Mouse (Mus musculus): ENCODE data around the gene Isx. TPM values are rescaled to one million over a fixed set of nuclear protein-coding genes. Genes with fewer than 3 reads are reported as not detected.

Gene Isx
- not detected in 2 replicates for polyA plus RNA-seq (2015; fragmentation: Nextera tagmentation; extraction: Ambion mirVana)

DNA sequence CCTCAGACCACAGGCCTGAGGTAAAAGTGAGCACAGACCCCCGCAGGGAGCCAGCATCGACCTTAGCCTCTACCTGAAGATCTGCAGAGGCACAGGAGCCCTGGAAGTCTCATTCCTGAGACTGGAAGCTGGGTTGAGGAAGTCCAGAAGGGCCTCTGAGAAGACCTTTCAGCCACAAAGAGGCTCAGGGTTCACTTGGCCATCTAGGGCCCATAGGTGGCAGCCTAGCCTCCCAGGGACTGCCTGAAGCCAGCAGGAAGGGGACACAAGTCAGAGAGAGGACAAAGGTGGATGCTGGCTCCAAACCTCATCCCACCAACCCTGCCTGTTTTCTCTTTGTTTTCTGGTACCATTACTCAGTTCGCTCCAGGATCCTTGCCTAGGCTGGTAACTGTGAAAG is at the start of gene Isx:
Isx (plus strand) TSS at position 234 of the 400 bp plus-strand sequence.
- Histone ChIP-seq H3K4me2 (replicated peaks; ENCODE audit: low read depth, low read length) (no peak within 1 kb of the TSS), H3K36me3 (ENCODE audit: insufficient read depth, low read length) (no peaks in the 10 kb centered on the region), H3K9ac (replicated peaks; ENCODE audit: low read length) (no peak within 1 kb of the TSS), H3K4me3 (ENCODE audit: low read length) (no peak within 1 kb of the TSS), H3K27ac (ENCODE audit: low read length) (no peak within 1 kb of the TSS), H3K4me1 (ENCODE audit: insufficient read depth, low read length) (no peaks in the 10 kb centered on the region), H3K9me3 (ENCODE audit: low read length) (no peaks in the 10 kb centered on the region), H3K27me3 (ENCODE audit: insufficient read depth, low read length) (no peaks in the 10 kb centered on the region)
- WGBS = 92% methylated on average over 3 of the region's 3 CpGs
- no peak for ATAC-seq (ENCODE audit: low FRiP score, low TSS enrichment)

- H3K9me3 ChIP-seq (ENCODE audit: low read length) = no peaks in the 10 kb centered on the region
- ATAC-seq (ENCODE audit: low FRiP score, low TSS enrichment) = no peak
- no peaks in the 10 kb centered on the region for H3K36me3 ChIP-seq (ENCODE audit: insufficient read depth, low read length)
- no peak overlapping the region for H3K27ac ChIP-seq (ENCODE audit: low read length)
- no peak overlapping the region for H3K9ac ChIP-seq (replicated peaks; ENCODE audit: low read length)
- H3K4me1 ChIP-seq (ENCODE audit: insufficient read depth, low read length) = peaks cover 3% of the 10 kb centered on the region; the same call in 1 of the 2 replicates
- 56% methylated on average over 3 of the region's 3 CpGs for WGBS
- H3K4me3 ChIP-seq (ENCODE audit: low read length) = no peak overlapping the region
- no peak overlapping the region for H3K4me2 ChIP-seq (replicated peaks; ENCODE audit: low read depth, low read length)
- no peaks in the 10 kb centered on the region for H3K27me3 ChIP-seq (ENCODE audit: insufficient read depth, low read length)
These were observed 45.3 kb upstream of the Isx start for GRCm38 (mm10) chr8:74827689-74828088.

GRCm38 (mm10) chr8:74831322-74831721 is 41.7 kb upstream of the Isx start:
- H3K27ac ChIP-seq (ENCODE audit: low read length) = no peak overlapping the region
- ATAC-seq (ENCODE audit: low FRiP score, low TSS enrichment) = peak; percentile 82; the same call in 1 of the 2 replicates
- no peak overlapping the region for H3K4me2 ChIP-seq (replicated peaks; ENCODE audit: low read depth, low read length)
- 22% methylated on average over 5 of the region's 5 CpGs for WGBS
- peaks cover 3% of the 10 kb centered on the region; the same call in 1 of the 2 replicates for H3K4me1 ChIP-seq (ENCODE audit: insufficient read depth, low read length)
- no peak overlapping the region for H3K9ac ChIP-seq (replicated peaks; ENCODE audit: low read length)
- H3K36me3 ChIP-seq (ENCODE audit: insufficient read depth, low read length) = no peaks in the 10 kb centered on the region
- H3K27me3 ChIP-seq (ENCODE audit: insufficient read depth, low read length) = no peaks in the 10 kb centered on the region
- no peaks in the 10 kb centered on the region for H3K9me3 ChIP-seq (ENCODE audit: low read length)
- no peak overlapping the region for H3K4me3 ChIP-seq (ENCODE audit: low read length)

GRCm38 (mm10) chr8:74834246-74834645 is 38.7 kb upstream of the Isx start:
- H3K4me1 ChIP-seq (ENCODE audit: insufficient read depth, low read length) = 0 out of 2 replicates have a peak, but pooled peaks cover 3% of the 10 kb centered on the region
- H3K4me3 ChIP-seq (ENCODE audit: low read length) = no peak overlapping the region
- H3K27me3 ChIP-seq (ENCODE audit: insufficient read depth, low read length) = no peaks in the 10 kb centered on the region
- WGBS = 67% methylated on average over 1 of the region's 1 CpGs
- no peaks in the 10 kb centered on the region for H3K9me3 ChIP-seq (ENCODE audit: low read length)
- H3K27ac ChIP-seq (ENCODE audit: low read length) = no peak overlapping the region
- H3K9ac ChIP-seq (replicated peaks; ENCODE audit: low read length) = no peak overlapping the region
- no peaks in the 10 kb centered on the region for H3K36me3 ChIP-seq (ENCODE audit: insufficient read depth, low read length)
- no peak for ATAC-seq (ENCODE audit: low FRiP score, low TSS enrichment)
- no peak overlapping the region for H3K4me2 ChIP-seq (replicated peaks; ENCODE audit: low read depth, low read length)

- no peak overlapping the region for H3K4me2 ChIP-seq (replicated peaks; ENCODE audit: low read depth, low read length)
- 14% methylated on average over 12 of the region's 12 CpGs for WGBS
- no peak for ATAC-seq (ENCODE audit: low FRiP score, low TSS enrichment)
These were observed 25.5 kb upstream of the Isx start for GRCm38 (mm10) chr8:74847376-74848048.

DNA sequence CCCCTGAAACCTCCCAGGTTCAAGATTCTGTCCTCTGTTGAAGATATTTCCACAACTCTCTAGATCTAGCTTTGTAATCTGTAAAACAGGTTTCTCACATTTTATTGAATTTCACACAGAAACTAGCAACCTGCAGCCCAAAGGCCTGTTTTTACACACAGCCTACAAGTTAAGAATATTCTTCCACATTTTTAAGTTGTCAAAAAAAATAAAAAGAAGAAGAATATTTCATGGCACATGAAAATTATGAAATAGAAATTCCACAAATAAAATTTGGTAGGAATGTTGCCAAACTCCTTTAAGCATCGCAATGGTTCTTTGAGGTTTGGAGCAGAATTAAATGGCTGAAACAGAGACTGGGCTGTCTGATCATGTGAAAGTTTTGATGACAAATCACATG is 24.3 kb upstream of the Isx start:
- H3K4me3 ChIP-seq (ENCODE audit: low read length) = no peak overlapping the region
- H3K27ac ChIP-seq (ENCODE audit: low read length) = no peak overlapping the region
- no peaks in the 10 kb centered on the region for H3K27me3 ChIP-seq (ENCODE audit: insufficient read depth, low read length)
- H3K4me2 ChIP-seq (replicated peaks; ENCODE audit: low read depth, low read length) = no peak overlapping the region
- WGBS = 96% methylated on average over 1 of the region's 1 CpGs
- no peak for ATAC-seq (ENCODE audit: low FRiP score, low TSS enrichment)
- H3K36me3 ChIP-seq (ENCODE audit: insufficient read depth, low read length) = no peaks in the 10 kb centered on the region
- H3K4me1 ChIP-seq (ENCODE audit: insufficient read depth, low read length) = no peaks in the 10 kb centered on the region
- H3K9ac ChIP-seq (replicated peaks; ENCODE audit: low read length) = no peak overlapping the region
- H3K9me3 ChIP-seq (ENCODE audit: low read length) = no peaks in the 10 kb centered on the region

More at GRCm38 (mm10) chr8:74847376-74848048, 25.5 kb upstream of the Isx start:
- H3K9ac ChIP-seq (replicated peaks; ENCODE audit: low read length) = no peak overlapping the region
- H3K4me3 ChIP-seq (ENCODE audit: low read length) = no peak overlapping the region
- no peak overlapping the region for H3K27ac ChIP-seq (ENCODE audit: low read length)
- no peaks in the 10 kb centered on the region for H3K9me3 ChIP-seq (ENCODE audit: low read length)
- H3K4me1 ChIP-seq (ENCODE audit: insufficient read depth, low read length) = no peaks in the 10 kb centered on the region
- H3K27me3 ChIP-seq (ENCODE audit: insufficient read depth, low read length) = no peaks in the 10 kb centered on the region
- H3K36me3 ChIP-seq (ENCODE audit: insufficient read depth, low read length) = no peaks in the 10 kb centered on the region

GRCm38 (mm10) chr8:74850971-74851370 is 22.0 kb upstream of the Isx start:
- Histone ChIP-seq H3K4me3 (ENCODE audit: low read length) (no peak overlapping the region), H3K27ac (ENCODE audit: low read length) (no peak overlapping the region), H3K9me3 (ENCODE audit: low read length) (no peaks in the 10 kb centered on the region), H3K27me3 (ENCODE audit: insufficient read depth, low read length) (no peaks in the 10 kb centered on the region), H3K9ac (replicated peaks; ENCODE audit: low read length) (no peak overlapping the region), H3K4me1 (ENCODE audit: insufficient read depth, low read length) (no peaks in the 10 kb centered on the region), H3K36me3 (ENCODE audit: insufficient read depth, low read length) (no peaks in the 10 kb centered on the region), H3K4me2 (replicated peaks; ENCODE audit: low read depth, low read length) (no peak overlapping the region)
- no peak for ATAC-seq (ENCODE audit: low FRiP score, low TSS enrichment)

DNA sequence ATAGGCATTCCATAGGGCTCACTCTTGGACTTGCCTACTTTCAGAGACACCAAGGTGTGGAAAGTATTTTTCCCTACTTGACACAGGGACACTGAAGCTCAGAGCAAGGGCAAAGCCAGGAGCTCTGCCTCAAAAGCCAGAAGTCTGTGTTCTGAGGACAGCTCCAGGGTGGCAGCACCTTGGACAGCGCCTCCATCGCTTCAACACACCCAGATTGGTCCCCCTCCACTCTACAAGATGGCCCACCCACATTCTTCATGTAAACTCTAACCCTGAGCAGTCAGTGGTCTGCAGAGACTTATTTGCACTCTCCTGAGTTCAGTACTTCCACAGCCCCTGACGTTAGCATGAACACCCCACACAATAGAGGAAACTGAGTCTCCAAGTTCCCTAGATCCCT is 21.1 kb upstream of the Isx start:
- H3K4me1 ChIP-seq (ENCODE audit: insufficient read depth, low read length) = no peaks in the 10 kb centered on the region
- ATAC-seq (ENCODE audit: low FRiP score, low TSS enrichment) = peak; percentile 82; the same call in 1 of the 2 replicates
- H3K27ac ChIP-seq (ENCODE audit: low read length) = no peak overlapping the region
- no peaks in the 10 kb centered on the region for H3K9me3 ChIP-seq (ENCODE audit: low read length)
- no peak overlapping the region for H3K9ac ChIP-seq (replicated peaks; ENCODE audit: low read length)
- WGBS = 11% methylated on average over 3 of the region's 3 CpGs
- H3K27me3 ChIP-seq (ENCODE audit: insufficient read depth, low read length) = no peaks in the 10 kb centered on the region
- H3K4me2 ChIP-seq (replicated peaks; ENCODE audit: low read depth, low read length) = no peak overlapping the region
- no peak overlapping the region for H3K4me3 ChIP-seq (ENCODE audit: low read length)
- no peaks in the 10 kb centered on the region for H3K36me3 ChIP-seq (ENCODE audit: insufficient read depth, low read length)

GRCm38 (mm10) chr8:74853488-74853887 is 19.5 kb upstream of the Isx start:
- no peak overlapping the region for H3K9ac ChIP-seq (replicated peaks; ENCODE audit: low read length)
- no peaks in the 10 kb centered on the region for H3K27me3 ChIP-seq (ENCODE audit: insufficient read depth, low read length)
- H3K4me2 ChIP-seq (replicated peaks; ENCODE audit: low read depth, low read length) = no peak overlapping the region
- no peak for ATAC-seq (ENCODE audit: low FRiP score, low TSS enrichment)
- H3K36me3 ChIP-seq (ENCODE audit: insufficient read depth, low read length) = no peaks in the 10 kb centered on the region
- H3K4me1 ChIP-seq (ENCODE audit: insufficient read depth, low read length) = no peaks in the 10 kb centered on the region
- 21% methylated on average over 5 of the region's 5 CpGs for WGBS
- no peak overlapping the region for H3K27ac ChIP-seq (ENCODE audit: low read length)
- H3K9me3 ChIP-seq (ENCODE audit: low read length) = no peaks in the 10 kb centered on the region
- H3K4me3 ChIP-seq (ENCODE audit: low read length) = no peak overlapping the region

- Histone ChIP-seq H3K4me3 (ENCODE audit: low read length) (no peak overlapping the region), H3K27me3 (ENCODE audit: insufficient read depth, low read length) (no peaks in the 10 kb centered on the region), H3K9me3 (ENCODE audit: low read length) (no peaks in the 10 kb centered on the region), H3K36me3 (ENCODE audit: insufficient read depth, low read length) (no peaks in the 10 kb centered on the region), H3K4me1 (ENCODE audit: insufficient read depth, low read length) (no peaks in the 10 kb centered on the region), H3K4me2 (replicated peaks; ENCODE audit: low read depth, low read length) (no peak overlapping the region), H3K27ac (ENCODE audit: low read length) (no peak overlapping the region), H3K9ac (replicated peaks; ENCODE audit: low read length) (no peak overlapping the region)
- ATAC-seq (ENCODE audit: low FRiP score, low TSS enrichment) = no peak
- 94% methylated on average over 4 of the region's 4 CpGs for WGBS
These were observed 18.2 kb upstream of the Isx start for GRCm38 (mm10) chr8:74854786-74855185.

All from kidney, embryonic 16.5 days (tissue).